Mouse (Mus musculus): ENCODE measurements at regions not wholly inside any gene's neighbourhood (a gene's known extent, or its start where the extent isn't known, plus 50 kb on each side); places are given as distances from the start of the nearest gene placed in this dataset.
"Not testable (repeated sequence)": the region's sequence is repeated elsewhere in the genome, so short reads cannot be mapped to it uniquely, and the experiment has no call there.

GRCm38 (mm10) chr14:120809321-120809720 lies 101.7 kb upstream of the Ipo5 start:
- WGBS, result 90% methylated on average over 6 of the region's 6 CpGs

GRCm38 (mm10) chr14:120813938-120814337 lies 97.1 kb upstream of the Ipo5 start:
- Histone ChIP-seq H3K27me3 (replicated peaks) (no peaks in the 10 kb centered on the region), H3K27ac (no peak overlapping the region), H3K9me3 (no peaks in the 10 kb centered on the region), H3K4me2 (replicated peaks) (no peak overlapping the region), H3K9ac (no peak overlapping the region), H3K4me1 (no peaks in the 10 kb centered on the region), H3K4me3 (no peak overlapping the region), H3K36me3 (no peaks in the 10 kb centered on the region)
- WGBS, result 91% methylated on average over 9 of the region's 9 CpGs
- no peak for ATAC-seq (ENCODE audit: low FRiP score, low read depth)

More at GRCm38 (mm10) chr14:120809321-120809720, 101.7 kb upstream of the Ipo5 start:
- no peak for ATAC-seq (ENCODE audit: low FRiP score, low read depth)
- Histone ChIP-seq H3K4me3 (no peak overlapping the region), H3K9me3 (0 out of 2 replicates have a peak, but pooled peaks cover 6% of the 10 kb centered on the region), H3K4me1 (no peaks in the 10 kb centered on the region; the same call in 1 of the 2 replicates), H3K36me3 (no peaks in the 10 kb centered on the region), H3K27ac (no peak overlapping the region), H3K9ac (no peak overlapping the region), H3K4me2 (replicated peaks) (no peak overlapping the region), H3K27me3 (replicated peaks) (no peaks in the 10 kb centered on the region)

GRCm38 (mm10) chr14:120815126-120815525 lies 95.9 kb upstream of the Ipo5 start:
- H3K4me3 ChIP-seq; H3K36me3 ChIP-seq; H3K9ac ChIP-seq; H3K4me2 ChIP-seq (replicated peaks); H3K4me1 ChIP-seq; H3K9me3 ChIP-seq; H3K27ac ChIP-seq; H3K27me3 ChIP-seq (replicated peaks); ATAC-seq (ENCODE audit: low FRiP score, low read depth): not testable (repeated sequence)
- WGBS, result 86% methylated on average over 3 of the region's 3 CpGs

GRCm38 (mm10) chr14:120816529-120816928 lies 94.5 kb upstream of the Ipo5 start:
- Histone ChIP-seq H3K4me1 (no peaks in the 10 kb centered on the region), H3K27ac (no peak overlapping the region), H3K4me2 (replicated peaks) (no peak overlapping the region), H3K27me3 (replicated peaks) (no peaks in the 10 kb centered on the region), H3K36me3 (no peaks in the 10 kb centered on the region), H3K9me3 (no peaks in the 10 kb centered on the region), H3K9ac (no peak overlapping the region), H3K4me3 (no peak overlapping the region)
- ATAC-seq (ENCODE audit: low FRiP score, low read depth), result no peak
- WGBS, result 88% methylated on average over 2 of the region's 2 CpGs

- WGBS, result 89% methylated on average over 4 of the region's 4 CpGs
- H3K4me3 ChIP-seq, result no peak overlapping the region
- H3K27ac ChIP-seq, result no peak overlapping the region
- H3K4me1 ChIP-seq, result no peaks in the 10 kb centered on the region
- H3K4me2 ChIP-seq (replicated peaks), result no peak overlapping the region
- H3K9ac ChIP-seq, result no peak overlapping the region
- no peaks in the 10 kb centered on the region for H3K27me3 ChIP-seq (replicated peaks)
- no peaks in the 10 kb centered on the region for H3K36me3 ChIP-seq
- ATAC-seq (ENCODE audit: low FRiP score, low read depth), result no peak
- H3K9me3 ChIP-seq, result no peaks in the 10 kb centered on the region
Measured at GRCm38 (mm10) chr14:120826187-120826586, 84.8 kb upstream of the Ipo5 start.

- not testable (repeated sequence) for H3K4me1 ChIP-seq; H3K4me2 ChIP-seq (replicated peaks); H3K4me3 ChIP-seq; H3K9me3 ChIP-seq; H3K27ac ChIP-seq; H3K27me3 ChIP-seq (replicated peaks); H3K36me3 ChIP-seq; H3K9ac ChIP-seq
- 26% methylated on average over 20 of the region's 20 CpGs for WGBS
- peak; percentile 64 for ATAC-seq (ENCODE audit: low FRiP score, low read depth)
Measured at GRCm38 (mm10) chr14:120830389-120830835, 80.6 kb upstream of the Ipo5 start.

GRCm38 (mm10) chr14:120831397-120831796 lies 79.6 kb upstream of the Ipo5 start:
- no peaks in the 10 kb centered on the region for H3K9me3 ChIP-seq
- H3K4me2 ChIP-seq (replicated peaks), result peak overlapping the region; percentile 56
- no peak overlapping the region for H3K9ac ChIP-seq
- 56% methylated on average over 5 of the region's 5 CpGs for WGBS
- H3K36me3 ChIP-seq, result no peaks in the 10 kb centered on the region
- 0 out of 2 replicates have a peak, but pooled peaks have one; percentile 28 for ATAC-seq (ENCODE audit: low FRiP score, low read depth)
- no peak overlapping the region for H3K27ac ChIP-seq
- H3K4me1 ChIP-seq, result peaks cover 7% of the 10 kb centered on the region
- no peaks in the 10 kb centered on the region for H3K27me3 ChIP-seq (replicated peaks)
- no peak overlapping the region for H3K4me3 ChIP-seq

GRCm38 (mm10) chr14:120831847-120832613 lies 79.0 kb upstream of the Ipo5 start:
- Histone ChIP-seq H3K4me3 (peak overlapping the region; percentile 22; the same call in 1 of the 2 replicates), H3K4me1 (peaks cover 7% of the 10 kb centered on the region), H3K36me3 (no peaks in the 10 kb centered on the region), H3K9ac (no peak overlapping the region), H3K27me3 (replicated peaks) (no peaks in the 10 kb centered on the region), H3K4me2 (replicated peaks) (peak overlapping the region; percentile 56), H3K9me3 (no peaks in the 10 kb centered on the region), H3K27ac (no peak overlapping the region)
- ATAC-seq (ENCODE audit: low FRiP score, low read depth), result peak; percentile 57
- WGBS, result 7% methylated on average over 23 of the region's 23 CpGs

GRCm38 (mm10) chr14:120834821-120835220 lies 76.2 kb upstream of the Ipo5 start:
- no peak overlapping the region for H3K27ac ChIP-seq
- no peak overlapping the region for H3K4me2 ChIP-seq (replicated peaks)
- no peak for ATAC-seq (ENCODE audit: low FRiP score, low read depth)
- H3K9ac ChIP-seq, result no peak overlapping the region
- no peaks in the 10 kb centered on the region for H3K36me3 ChIP-seq
- H3K4me3 ChIP-seq, result no peak overlapping the region
- H3K9me3 ChIP-seq, result no peaks in the 10 kb centered on the region
- H3K27me3 ChIP-seq (replicated peaks), result no peaks in the 10 kb centered on the region
- WGBS, result 89% methylated on average over 4 of the region's 4 CpGs
- peaks cover 7% of the 10 kb centered on the region for H3K4me1 ChIP-seq

- Histone ChIP-seq H3K4me3 (no peak overlapping the region), H3K27me3 (replicated peaks) (no peaks in the 10 kb centered on the region), H3K9ac (no peak overlapping the region), H3K27ac (no peak overlapping the region), H3K9me3 (no peaks in the 10 kb centered on the region), H3K36me3 (no peaks in the 10 kb centered on the region), H3K4me1 (peaks cover 7% of the 10 kb centered on the region), H3K4me2 (replicated peaks) (no peak overlapping the region)
- WGBS, result 67% methylated on average over 5 of the region's 5 CpGs
- no peak for ATAC-seq (ENCODE audit: low FRiP score, low read depth)
Measured at GRCm38 (mm10) chr14:120835758-120836157, 75.3 kb upstream of the Ipo5 start.

- 92% methylated on average over 12 of the region's 12 CpGs for WGBS
- Histone ChIP-seq H3K4me3 (no peak overlapping the region), H3K9ac (no peak overlapping the region), H3K9me3 (no peaks in the 10 kb centered on the region), H3K27me3 (replicated peaks) (no peaks in the 10 kb centered on the region), H3K4me2 (replicated peaks) (no peak overlapping the region), H3K27ac (no peak overlapping the region), H3K4me1 (peaks cover 7% of the 10 kb centered on the region), H3K36me3 (no peaks in the 10 kb centered on the region)
- no peak for ATAC-seq (ENCODE audit: low FRiP score, low read depth)
Measured at GRCm38 (mm10) chr14:120836535-120837316, 74.3 kb upstream of the Ipo5 start.

- no peaks in the 10 kb centered on the region for H3K36me3 ChIP-seq
- ATAC-seq (ENCODE audit: low FRiP score, low read depth), result no peak
- no peaks in the 10 kb centered on the region for H3K9me3 ChIP-seq
- 80% methylated on average over 6 of the region's 6 CpGs for WGBS
- no peak overlapping the region for H3K27ac ChIP-seq
- H3K4me2 ChIP-seq (replicated peaks), result no peak overlapping the region
- no peaks in the 10 kb centered on the region for H3K27me3 ChIP-seq (replicated peaks)
- no peak overlapping the region for H3K4me3 ChIP-seq
- H3K9ac ChIP-seq, result no peak overlapping the region
- no peaks in the 10 kb centered on the region for H3K4me1 ChIP-seq
Measured at GRCm38 (mm10) chr14:120840900-120841299, 70.1 kb upstream of the Ipo5 start.
